Mouse (Mus musculus): Measurements from ENCODE around the gene Cul5. TPM values are rescaled to one million over a fixed set of nuclear protein-coding genes. Genes with fewer than 3 reads are reported as not detected.

Gene Cul5
- polyA plus RNA-seq, 1 experiment from 2014 or later = 32.9 TPM

Other genes with a start within 250 kb of the Cul5 start
- 11.3 and 11.6 TPM in 2 replicates for gene Atm, start 133.3 kb downstream of the Cul5 start, polyA plus RNA-seq (2015; fragmentation: Nextera tagmentation; extraction: Ambion mirVana)
- 16.4 and 16.7 TPM in 2 replicates for gene Npat, start 133.0 kb downstream of the Cul5 start, polyA plus RNA-seq (2015; fragmentation: Nextera tagmentation; extraction: Ambion mirVana)
- 157 and 172 TPM in 2 replicates for gene Acat1, start 59.6 kb downstream of the Cul5 start, polyA plus RNA-seq (2015; fragmentation: Nextera tagmentation; extraction: Ambion mirVana)
- gene Rab39, start 36.2 kb upstream of the Cul5 start, polyA plus RNA-seq (2015; fragmentation: Nextera tagmentation; extraction: Ambion mirVana) = 0.38 and 0.45 TPM in 2 replicates
- 5.2 and 5.6 TPM in 2 replicates for gene Slc35f2, start 101.5 kb upstream of the Cul5 start, polyA plus RNA-seq (2015; fragmentation: Nextera tagmentation; extraction: Ambion mirVana)
- 65.2 and 204 TPM in 2 replicates for gene Sln, start 180.2 kb upstream of the Cul5 start, polyA plus RNA-seq (2015; fragmentation: Nextera tagmentation; extraction: Ambion mirVana)